Mouse (Mus musculus) heart, postnatal 25 days (tissue): ENCODE measurements around the gene Nmu. TPM values are rescaled to one million over a fixed set of nuclear protein-coding genes. Genes with fewer than 3 reads are reported as not detected.

Experiments
- DNase-seq: peaks from one replicate; pipeline ENCODE4 v3.0.0; 2022; ENCODE audit warnings: low spot score
- intact Hi-C: fragments of 180-260 bp; cut with DNase I; formaldehyde crosslinking; loops from one replicate; pipeline ENCODE4 v1.15.1; 2025
- total RNA-seq, 2 experiments: library from RNA; stranded (reverse); gene quantifications; 2 replicates each; pipeline ENCODE4 v1.2.3; 2021

Nmu gene
- total RNA-seq, result not detected

GRCm38 (mm10) chr5:76363453-76364104 is at the start of gene Nmu:
Nmu (minus strand) TSS chr5:76363788.
- intact Hi-C loops, result no loop called here
- DNase-seq, result no peak

- intact Hi-C loops, result loop anchor here (10.0 kb wide), 2 partner anchors 167 to 267 kb away; partner anchors contain the start of gene Srd5a3
- DNase-seq, result no peak
Measured at GRCm38 (mm10) chr5:76411697-76412096, 48.1 kb upstream of the Nmu start.

- intact Hi-C loops, result no loop called here
- DNase-seq, result no peak
Measured at GRCm38 (mm10) chr5:76394382-76394781, 30.8 kb upstream of the Nmu start.

- intact Hi-C loops, result no loop called here
- DNase-seq, result no peak
Measured at GRCm38 (mm10) chr5:76389041-76389795, 25.6 kb upstream of the Nmu start.

- intact Hi-C loops, result no loop called here
- no peak for DNase-seq
Measured at GRCm38 (mm10) chr5:76388474-76388873, 24.9 kb upstream of the Nmu start.

GRCm38 (mm10) chr5:76383673-76384072 is 20.1 kb upstream of the Nmu start:
- DNase-seq, result no peak
- intact Hi-C loops, result no loop called here

GRCm38 (mm10) chr5:76381836-76382235 is 18.2 kb upstream of the Nmu start:
- intact Hi-C loops, result no loop called here

GRCm38 (mm10) chr5:76379216-76379615 is 15.6 kb upstream of the Nmu start:
- no peak for DNase-seq
- intact Hi-C loops, result no loop called here

More at GRCm38 (mm10) chr5:76381836-76382235, 18.2 kb upstream of the Nmu start:
- no peak for DNase-seq

- intact Hi-C loops, result no loop called here
- no peak for DNase-seq
Measured at GRCm38 (mm10) chr5:76369215-76369840, 5.7 kb upstream of the Nmu start.

- no peak for DNase-seq
- intact Hi-C loops, result no loop called here
Measured at GRCm38 (mm10) chr5:76365406-76365805, 1.8 kb upstream of the Nmu start.

GRCm38 (mm10) chr5:76360786-76361185 is 2.8 kb downstream of the Nmu start:
- no peak for DNase-seq
- intact Hi-C loops, result no loop called here

- no peak for DNase-seq
- intact Hi-C loops, result no loop called here
Measured at GRCm38 (mm10) chr5:76360057-76360456, 3.5 kb downstream of the Nmu start.

- DNase-seq, result no peak
- intact Hi-C loops, result no loop called here
Measured at GRCm38 (mm10) chr5:76351953-76352611, 11.5 kb downstream of the Nmu start.

- intact Hi-C loops, result no loop called here
- DNase-seq, result no peak
Measured at GRCm38 (mm10) chr5:76351537-76351936, 12.1 kb downstream of the Nmu start.

GRCm38 (mm10) chr5:76346137-76346536 is 17.5 kb downstream of the Nmu start:
- intact Hi-C loops, result no loop called here
- DNase-seq, result no peak

- no peak for DNase-seq
- intact Hi-C loops, result no loop called here
Measured at GRCm38 (mm10) chr5:76340931-76341330, 22.7 kb downstream of the Nmu start.

GRCm38 (mm10) chr5:76337100-76337499 is 26.5 kb downstream of the Nmu start:
- DNase-seq, result no peak
- intact Hi-C loops, result no loop called here

- intact Hi-C loops, result no loop called here
- DNase-seq, result no peak
Measured at GRCm38 (mm10) chr5:76333833-76334232, 29.8 kb downstream of the Nmu start.

- DNase-seq, result no peak
- intact Hi-C loops, result no loop called here
Measured at GRCm38 (mm10) chr5:76330953-76331352, 32.6 kb downstream of the Nmu start, which contains the start of gene Pdcl2. Pdcl2 (minus strand) TSS chr5:76331156.

GRCm38 (mm10) chr5:76327296-76327695 is 36.3 kb downstream of the Nmu start:
- intact Hi-C loops, result no loop called here
- DNase-seq, result no peak
